ENCODE assay signal across 15 mouse cellular contexts in genomic region chr7:97426566-97426965, GRCm38 (mm10). TPM values are rescaled to one million over a fixed set of nuclear protein-coding genes. Genes with fewer than 3 reads are reported as not detected.
DNase-seq lines count a peak whose midpoint lies in the region; ATAC-seq lines count a peak whose summit lies in the region.
"Had no signal": no experiment of that assay in that cellular context is flagged by ENCODE, and none has a peak within 500 bp of the region (broad histone marks: within the 10 kb centered on the region; RNA-seq: fewer than 3 reads in every experiment).

No protein-coding gene starts in this region.

- no peaks in the 10 kb centered on the region for H3K27me3 ChIP-seq in forebrain, embryonic 13.5 days
- peaks cover 4% of the 10 kb centered on the region; the same call in 1 of the 2 replicates for H3K27me3 ChIP-seq in forebrain, embryonic 12.5 days
- H3K27me3 ChIP-seq: kidney, embryonic 15.5 days; liver, embryonic 12.5 days had no signal

- no peak for ATAC-seq in forebrain, embryonic 13.5 days
- ATAC-seq in forebrain, embryonic 12.5 days (ENCODE audit: low FRiP score): no peak
- 0 out of 2 replicates have a peak, but pooled peaks have one; percentile 3 for ATAC-seq in megakaryocyte, adult 5-6 weeks (ENCODE audit: poor library complexity, severe bottlenecking)
- ATAC-seq: inflammation-experienced regulatory T-cells, adult 6 months; liver, embryonic 12.5 days had no signal

- no peak overlapping the region for H3K4me3 ChIP-seq in forebrain, embryonic 13.5 days
- no peak overlapping the region for H3K4me3 ChIP-seq in forebrain, embryonic 12.5 days (replicated peaks)
- H3K4me3 ChIP-seq: kidney, embryonic 15.5 days; liver, embryonic 12.5 days had no signal

- no peak overlapping the region for H3K9ac ChIP-seq in forebrain, embryonic 13.5 days
- H3K9ac ChIP-seq in forebrain, embryonic 12.5 days: no peak overlapping the region
- H3K9ac ChIP-seq: kidney, embryonic 15.5 days; liver, embryonic 12.5 days had no signal

- peaks cover 28% of the 10 kb centered on the region for H3K4me1 ChIP-seq in forebrain, embryonic 13.5 days
- peaks cover 19% of the 10 kb centered on the region for H3K4me1 ChIP-seq in forebrain, embryonic 12.5 days

- 78% methylated on average over 6 of the region's 6 CpGs for WGBS in forebrain, embryonic 13.5 days
- WGBS in forebrain, embryonic 12.5 days: 74% methylated on average over 6 of the region's 6 CpGs

- H3K4me2 ChIP-seq in forebrain, embryonic 13.5 days: no peak overlapping the region
- no peak overlapping the region for H3K4me2 ChIP-seq in forebrain, embryonic 12.5 days
- H3K4me2 ChIP-seq: kidney, embryonic 15.5 days; liver, embryonic 12.5 days had no signal

- DNase-seq in Muller cell, postnatal 12 days (ENCODE audit: inconsistent ontology term): peak; percentile 86
- DNase-seq in brain, adult 2 months (ENCODE audit: low read depth, low spot score): peak; percentile 83
- no peak for DNase-seq in right cerebral cortex, postnatal 10 days (ENCODE audit: low spot score in 2 of 2)
- DNase-seq in liver: no peak
- no peak for DNase-seq in heart, adult 18-20 months
- DNase-seq: embryo, embryonic 11 days; heart, postnatal 14 days; right cerebral cortex, postnatal 4 days; thymus, postnatal 14 days had no signal

- no peaks in the 10 kb centered on the region for H3K36me3 ChIP-seq in forebrain, embryonic 13.5 days (ENCODE audit: poor library complexity, severe bottlenecking)
- no peaks in the 10 kb centered on the region for H3K36me3 ChIP-seq in forebrain, embryonic 12.5 days (replicated peaks)
- H3K36me3 ChIP-seq: kidney, embryonic 15.5 days; liver, embryonic 12.5 days had no signal

- no peaks in the 10 kb centered on the region for H3K9me3 ChIP-seq in forebrain, embryonic 13.5 days (replicated peaks)
- no peaks in the 10 kb centered on the region for H3K9me3 ChIP-seq in forebrain, embryonic 12.5 days
- H3K9me3 ChIP-seq: kidney, embryonic 15.5 days; liver, embryonic 12.5 days had no signal

- H3K27ac ChIP-seq in forebrain, embryonic 13.5 days: peak overlapping the region; percentile 19; the same call in 1 of the 2 replicates
- no peak overlapping the region for H3K27ac ChIP-seq in forebrain, embryonic 12.5 days
- H3K27ac ChIP-seq: kidney, embryonic 15.5 days; liver, embryonic 12.5 days had no signal

RNA-seq across cellular contexts. Expression of gene Thrsp, which starts 9.0 kb away (rescaled TPM):
- 1.4 and 1.7 TPM in 2 replicates for polyA plus RNA-seq in forebrain, embryonic 13.5 days (2015; fragmentation: Nextera tagmentation; extraction: Ambion mirVana)
- polyA plus RNA-seq in forebrain, embryonic 12.5 days (2016; fragmentation: Nextera tagmentation; extraction: Ambion mirVana): 0.34 and 0.50 TPM in 2 replicates
- total RNA-seq in megakaryocyte, adult 5-6 weeks (2015): not detected in 2 replicates
- total RNA-seq in megakaryocyte, adult 5-6 weeks (2017): not detected in 2 replicates
- 100 to 1,000 TPM in 1 of 2 experiments, 10 to 100 TPM in 1; 73.2 to 181 TPM for total RNA-seq in heart, adult 18-20 months (2021)
- polyA plus RNA-seq: liver, embryonic 12.5 days had no signal

RNA-seq across cellular contexts. Expression of gene Kctd14, which starts 24.6 kb away (rescaled TPM):
- polyA plus RNA-seq in forebrain, embryonic 13.5 days (2015; fragmentation: Nextera tagmentation; extraction: Ambion mirVana): 2.4 and 3.3 TPM in 2 replicates
- polyA plus RNA-seq in forebrain, embryonic 12.5 days (2016; fragmentation: Nextera tagmentation; extraction: Ambion mirVana): 1.3 and 2.0 TPM in 2 replicates
- 13.3 and 14.8 TPM in 2 replicates for total RNA-seq in megakaryocyte, adult 5-6 weeks (2015)
- 3.9 and 4.9 TPM in 2 replicates for total RNA-seq in megakaryocyte, adult 5-6 weeks (2017)
- under 1 TPM; 0.37 to 0.69 TPM for total RNA-seq in heart, adult 18-20 months (2021)

RNA-seq across cellular contexts. Expression of gene Ndufc2, which starts 26.8 kb away (rescaled TPM):
- 422 and 512 TPM in 2 replicates for polyA plus RNA-seq in forebrain, embryonic 13.5 days (2015; fragmentation: Nextera tagmentation; extraction: Ambion mirVana)
- polyA plus RNA-seq in forebrain, embryonic 12.5 days (2016; fragmentation: Nextera tagmentation; extraction: Ambion mirVana): 392 and 393 TPM in 2 replicates
- total RNA-seq in megakaryocyte, adult 5-6 weeks (2015): 128 and 155 TPM in 2 replicates
- total RNA-seq in megakaryocyte, adult 5-6 weeks (2017): 225 and 237 TPM in 2 replicates
- 100 to 1,000 TPM; 548 to 551 TPM for total RNA-seq in heart, adult 18-20 months (2021)

RNA-seq across cellular contexts. Expression of gene Ints4, which starts 54.2 kb away (rescaled TPM):
- polyA plus RNA-seq in forebrain, embryonic 13.5 days (2015; fragmentation: Nextera tagmentation; extraction: Ambion mirVana): 53.5 and 54.1 TPM in 2 replicates
- polyA plus RNA-seq in forebrain, embryonic 12.5 days (2016; fragmentation: Nextera tagmentation; extraction: Ambion mirVana): 57.8 and 58.3 TPM in 2 replicates
- 89.9 and 91.2 TPM in 2 replicates for total RNA-seq in megakaryocyte, adult 5-6 weeks (2015)
- 49.6 and 51.4 TPM in 2 replicates for total RNA-seq in megakaryocyte, adult 5-6 weeks (2017)
- total RNA-seq in heart, adult 18-20 months (2021): 10 to 100 TPM; 51.9 to 69.1 TPM

RNA-seq across cellular contexts. Expression of gene Alg8, which starts 55.2 kb away (rescaled TPM):
- 28.3 and 30.8 TPM in 2 replicates for polyA plus RNA-seq in forebrain, embryonic 13.5 days (2015; fragmentation: Nextera tagmentation; extraction: Ambion mirVana)
- polyA plus RNA-seq in forebrain, embryonic 12.5 days (2016; fragmentation: Nextera tagmentation; extraction: Ambion mirVana): 35.4 and 36.4 TPM in 2 replicates
- 40.5 and 45.2 TPM in 2 replicates for total RNA-seq in megakaryocyte, adult 5-6 weeks (2015)
- 29.9 and 41.7 TPM in 2 replicates for total RNA-seq in megakaryocyte, adult 5-6 weeks (2017)
- total RNA-seq in heart, adult 18-20 months (2021): 1 to 10 TPM; 4.4 to 4.8 TPM

Comparison
In these comparisons a context has a peak if more than half of its experiments do, and no peak if none do; other contexts are left out.
1. DNase-seq: peak in Muller cell, postnatal 12 days (single experiment) and brain, adult 2 months (single experiment); none in right cerebral cortex, postnatal 10 days (0 of 2), liver (single experiment) and heart, adult 18-20 months (0 of 2).
2. RNA of gene Thrsp, which starts 9.0 kb away (total RNA-seq): 73.2 to 181 TPM in heart, adult 18-20 months; not detected in megakaryocyte, adult 5-6 weeks; every median in the first group is over 10 times any median in the second.